Mouse (Mus musculus) spleen, embryonic (tissue): Measurements from ENCODE around the gene Abhd13.

ENCODE experiments used
- CTCF ChIA-PET: fragments of 350-600 bp; sonication (Branson Sonifier 250); formaldehyde crosslinking; loops from one replicate; lab custom pipeline; 2022; lab: Charles Lee

The Abhd13 gene

GRCm38 (mm10) chr8:9977573-9978314 is at the start of gene Abhd13, which contains the start of gene Lig4:
Gene Abhd13, plus strand, starts transcription at chr8:9977707.
Gene Lig4, minus strand, starts transcription at chr8:9977686.
- CTCF ChIA-PET, result no interaction called here

GRCm38 (mm10) chr8:9929746-9930445 is 47.6 kb upstream of the Abhd13 start:
- CTCF ChIA-PET, result no interaction called here

GRCm38 (mm10) chr8:9932711-9933110 is 44.8 kb upstream of the Abhd13 start:
- CTCF ChIA-PET, result no interaction called here

DNA sequence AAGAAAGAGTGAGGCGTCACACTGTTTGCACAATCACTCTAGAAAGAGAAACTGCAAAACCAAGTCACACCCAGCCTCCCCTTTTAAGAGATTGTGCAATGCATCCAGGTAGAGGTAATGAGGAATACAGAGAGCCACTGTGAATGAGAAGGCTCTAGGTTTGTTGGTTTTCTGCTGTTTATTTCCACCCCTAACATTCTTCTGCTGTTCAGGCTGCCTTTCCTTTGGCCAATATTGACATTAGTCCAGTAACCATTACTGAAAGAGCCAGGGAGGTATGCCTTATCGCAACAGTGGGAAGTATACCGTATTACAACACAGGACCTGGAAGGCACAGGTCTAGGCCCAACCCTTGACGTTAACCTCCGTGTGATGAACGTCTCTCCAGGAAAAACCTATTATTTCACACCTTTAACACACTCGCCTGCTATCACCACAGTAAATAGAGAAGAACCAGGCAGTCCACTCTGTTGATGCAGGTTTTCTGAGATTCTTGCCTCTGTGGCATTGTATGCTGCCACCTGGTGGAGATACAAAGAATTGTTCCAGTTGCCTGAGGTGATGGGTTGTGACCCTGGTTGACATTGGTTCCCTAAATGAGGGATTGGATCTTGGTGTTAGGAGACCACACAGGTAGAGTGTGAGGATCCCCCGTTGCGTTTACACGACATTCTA is 42.5 kb upstream of the Abhd13 start:
- CTCF ChIA-PET, result no interaction called here

- CTCF ChIA-PET, result no interaction called here
Observed at GRCm38 (mm10) chr8:9935574-9935973, 41.9 kb upstream of the Abhd13 start.

- CTCF ChIA-PET, result no interaction called here
Observed at GRCm38 (mm10) chr8:9949134-9949890, 28.2 kb upstream of the Abhd13 start.

DNA sequence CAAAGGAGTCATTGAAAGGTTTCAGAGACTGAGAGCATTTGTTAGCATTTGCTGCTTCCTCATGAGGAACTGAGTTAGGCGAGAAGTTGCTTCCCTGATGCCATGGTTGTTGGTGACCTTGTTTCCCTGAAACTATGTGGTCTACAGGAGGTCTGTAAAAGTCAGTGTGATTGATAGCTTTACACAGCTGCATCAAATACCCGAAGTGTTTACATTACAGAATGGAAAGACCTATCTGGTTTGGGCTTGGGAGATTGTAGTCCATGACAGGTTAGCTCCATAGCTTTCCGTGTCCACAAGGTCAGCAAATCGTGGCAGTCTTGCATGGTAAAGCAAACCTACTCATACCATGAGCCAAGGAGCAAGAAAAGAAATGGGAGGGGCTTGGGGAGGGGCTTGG is 19.2 kb upstream of the Abhd13 start:
- CTCF ChIA-PET, result no interaction called here

GRCm38 (mm10) chr8:9959919-9960318 is 17.6 kb upstream of the Abhd13 start:
- CTCF ChIA-PET, result no interaction called here

GRCm38 (mm10) chr8:9971866-9972265 is 5.6 kb upstream of the Abhd13 start:
- CTCF ChIA-PET, result no interaction called here

GRCm38 (mm10) chr8:9975276-9975675 is 2.2 kb upstream of the Abhd13 start:
- CTCF ChIA-PET, result no interaction called here

DNA sequence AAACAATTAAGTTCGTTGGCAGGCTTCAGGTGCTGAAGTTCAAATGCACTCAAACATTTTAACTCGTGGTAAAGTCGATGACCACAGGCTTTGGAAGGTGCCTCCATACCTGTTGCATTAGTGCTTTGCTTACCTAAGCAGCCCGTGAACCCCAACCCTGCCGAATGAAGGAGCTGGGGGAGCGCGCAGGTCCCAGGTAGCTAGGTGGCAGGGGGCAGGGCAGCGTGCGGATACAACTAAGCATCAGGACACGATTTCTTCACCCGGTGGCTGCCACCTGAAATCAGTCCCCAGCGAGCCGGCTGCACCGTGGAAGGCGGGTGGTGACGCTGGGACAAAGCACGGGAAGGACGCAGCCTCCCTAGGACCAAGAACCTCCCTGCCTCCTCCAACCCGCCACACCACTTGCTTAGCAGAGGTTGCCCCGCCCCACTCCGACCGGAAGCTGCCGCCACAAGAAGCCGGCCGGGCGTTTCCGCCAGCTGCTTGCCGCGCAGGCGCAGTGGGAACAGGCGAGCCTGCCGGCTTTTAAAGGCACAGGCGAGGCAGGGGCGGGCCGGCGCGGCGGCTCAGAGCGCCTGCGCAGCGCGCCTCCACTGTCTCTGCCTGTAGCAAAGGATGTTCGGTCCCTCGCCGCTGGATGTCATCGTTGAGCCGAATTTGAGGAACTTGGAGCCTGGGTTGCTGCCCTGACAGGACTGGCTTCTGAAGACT is 1.5 kb upstream of the Abhd13 start:
- CTCF ChIA-PET, result interaction anchor here (1.0 kb wide), 1 partner anchor 8 kb away, joined by 3 read pairs; no protein-coding TSS in a partner anchor

DNA sequence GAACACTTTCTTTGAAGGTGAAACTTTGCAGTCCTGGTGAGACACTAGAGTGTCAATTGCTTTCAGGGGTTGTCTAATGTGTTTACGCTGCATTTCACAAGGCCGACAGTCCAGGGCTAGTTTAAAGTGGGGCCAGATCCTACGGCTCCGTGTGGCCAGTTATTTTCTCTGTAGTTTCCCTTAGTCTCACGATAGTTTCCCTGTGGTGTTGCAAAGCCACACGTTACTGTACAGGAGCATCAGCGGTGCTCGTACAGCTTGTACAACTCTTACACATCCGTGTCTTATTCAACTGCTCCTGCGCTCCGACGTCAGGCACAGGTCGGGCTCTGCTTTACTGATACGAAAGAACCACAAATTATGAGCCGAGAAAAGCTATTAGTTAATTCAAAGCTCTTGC is 491 bp upstream of the Abhd13 start:
- CTCF ChIA-PET, result no interaction called here

- CTCF ChIA-PET, result no interaction called here
Observed at GRCm38 (mm10) chr8:9978475-9979230, 1.1 kb downstream of the Abhd13 start.

DNA sequence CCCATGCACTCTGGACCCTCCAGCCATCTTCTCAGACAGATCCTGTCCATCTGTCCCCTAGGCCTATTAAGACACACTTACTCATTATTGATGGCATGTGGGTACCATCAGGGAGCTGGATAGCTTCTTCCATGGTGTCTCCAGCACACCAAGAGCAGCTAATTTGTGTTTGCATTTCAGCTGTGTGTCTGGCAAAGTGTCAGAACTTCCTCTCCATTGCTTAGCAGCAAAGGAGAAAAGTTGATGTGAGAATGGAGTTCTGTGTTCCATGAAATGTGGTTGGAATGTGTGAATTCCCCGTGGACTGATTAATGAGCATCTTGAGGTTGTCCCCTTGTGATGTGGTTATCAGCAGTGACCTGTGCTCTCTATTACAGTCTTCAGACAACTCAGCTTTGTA is 2.2 kb downstream of the Abhd13 start:
- CTCF ChIA-PET, result no interaction called here

GRCm38 (mm10) chr8:9980188-9980587 is 2.7 kb downstream of the Abhd13 start:
- CTCF ChIA-PET, result no interaction called here

DNA sequence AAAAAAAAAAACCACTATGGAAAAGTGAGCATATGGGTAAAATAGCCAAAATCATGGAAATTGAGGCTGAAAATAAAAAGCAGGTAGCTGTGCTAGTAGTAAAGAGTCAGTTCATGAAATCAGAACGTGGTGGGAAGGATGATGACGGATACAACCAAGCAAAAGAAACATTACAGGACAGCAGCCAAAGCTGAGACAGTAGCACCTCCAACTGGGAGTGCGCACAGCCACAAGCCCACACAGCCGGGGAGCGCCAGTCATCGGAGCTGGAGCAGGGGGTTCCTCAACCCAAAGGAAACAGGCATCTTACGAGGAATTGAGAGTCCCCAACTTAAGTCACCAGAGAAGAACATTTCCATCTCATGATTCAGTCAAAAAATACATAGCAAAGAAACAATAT is 26.6 kb downstream of the Abhd13 start:
- CTCF ChIA-PET, result no interaction called here

DNA sequence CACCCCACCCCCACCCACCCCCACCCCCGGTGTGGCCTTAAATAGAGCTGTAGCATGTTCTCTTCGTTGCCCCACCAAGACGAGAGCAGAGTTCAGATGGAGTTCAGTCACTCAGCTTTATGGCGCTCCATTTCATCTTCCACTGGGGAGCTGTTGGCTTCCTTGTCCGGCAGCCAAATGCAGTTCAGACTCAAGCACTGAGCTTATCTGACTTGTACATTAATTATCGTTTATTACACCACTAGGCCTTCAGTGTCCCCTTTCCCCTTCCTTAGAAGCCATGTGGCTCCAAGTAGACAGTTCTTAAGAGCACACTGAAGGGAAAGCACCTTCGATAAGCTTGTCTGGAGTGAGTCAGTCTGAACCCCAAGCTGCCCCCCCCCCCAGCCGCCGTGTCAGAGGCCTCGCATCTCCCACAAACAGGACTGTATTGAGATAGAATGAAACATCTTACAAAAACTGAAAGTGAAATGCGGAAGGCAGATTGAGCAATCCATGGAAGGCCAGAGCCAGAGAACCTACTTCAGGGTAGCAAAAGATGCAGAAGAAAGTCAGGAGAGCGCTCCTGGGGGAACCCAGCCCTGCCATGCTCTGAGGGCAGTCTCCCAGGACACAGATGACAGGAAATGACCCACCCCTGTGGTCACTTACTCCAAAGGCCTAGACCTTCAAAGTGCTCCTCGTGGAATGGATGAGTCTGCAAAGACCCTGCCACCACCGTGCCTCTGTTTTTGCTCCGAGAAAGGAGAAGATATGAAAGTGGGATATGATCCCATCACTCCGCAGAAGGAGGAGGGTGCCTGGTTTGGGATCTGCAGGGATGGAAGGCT is 28.9 kb downstream of the Abhd13 start, which contains the start of gene Tnfsf13b:
Tnfsf13b (plus strand) TSS at position 312 of the 830 bp plus-strand sequence.
- CTCF ChIA-PET, result no interaction called here

GRCm38 (mm10) chr8:10006986-10007659 is 29.6 kb downstream of the Abhd13 start:
- CTCF ChIA-PET, result no interaction called here

- CTCF ChIA-PET, result no interaction called here
Observed at GRCm38 (mm10) chr8:10007660-10008028, 30.1 kb downstream of the Abhd13 start.
